Mouse (Mus musculus): ENCODE measurements at regions not wholly inside any gene's neighbourhood (a gene's known extent, or its start where the extent isn't known, plus 50 kb on each side); places are given as distances from the start of the nearest gene placed in this dataset.

DNA sequence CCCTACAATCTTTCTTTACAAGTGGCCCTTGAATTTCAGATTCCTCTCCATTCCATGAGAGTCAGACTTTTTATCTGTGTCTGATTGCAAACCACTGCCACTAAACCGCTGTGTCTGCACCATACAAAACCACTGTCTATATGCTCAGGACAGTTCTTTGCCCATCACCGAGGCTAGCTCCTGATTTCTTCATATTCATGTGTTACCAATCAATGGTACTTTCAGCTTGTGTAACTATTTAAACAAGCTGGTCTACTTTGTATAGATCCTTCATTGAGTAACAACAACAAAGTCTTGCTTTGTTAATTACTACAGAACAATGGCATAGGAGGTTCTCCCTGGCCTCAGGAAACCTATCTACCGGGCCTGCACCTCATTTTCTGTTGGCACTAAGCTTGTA, 164.0 kb downstream of the Gm11361 start:
- peaks cover 11% of the 10 kb centered on the region for H3K4me1 ChIP-seq (ENCODE audit: control insufficient read depth, insufficient read depth, low read length)
- H3K79me2 ChIP-seq (ENCODE audit: control insufficient read depth, insufficient read depth, low read length), result no peaks in the 10 kb centered on the region
- 21% methylated on average over 3 of the region's 3 CpGs for WGBS
- TF ChIP-seq POLR2A (IDR thresholded peaks at IDR 0.05; ENCODE audit: extremely low read depth, insufficient read depth, low read length), result no peak
- no peak for TF ChIP-seq CTCF (IDR thresholded peaks at IDR 0.05; ENCODE audit: low read depth, low read length)
- H3K36me3 ChIP-seq (ENCODE audit: control insufficient read depth, insufficient read depth, low read length), result no peaks in the 10 kb centered on the region
- DNase-seq (ENCODE audit: extremely low read depth, low read depth, low spot score), result peak; percentile 44
- no peak overlapping the region for H3K9ac ChIP-seq (ENCODE audit: low read depth, low read length)
- no peaks in the 10 kb centered on the region for H3K27me3 ChIP-seq (ENCODE audit: control insufficient read depth, insufficient read depth, low read length)
- H3K4me3 ChIP-seq (ENCODE audit: insufficient read depth, low read depth, low read length), result no peak overlapping the region
- no peak overlapping the region for H3K27ac ChIP-seq (replicated peaks; ENCODE audit: insufficient read depth, low read depth, low read length)

DNA sequence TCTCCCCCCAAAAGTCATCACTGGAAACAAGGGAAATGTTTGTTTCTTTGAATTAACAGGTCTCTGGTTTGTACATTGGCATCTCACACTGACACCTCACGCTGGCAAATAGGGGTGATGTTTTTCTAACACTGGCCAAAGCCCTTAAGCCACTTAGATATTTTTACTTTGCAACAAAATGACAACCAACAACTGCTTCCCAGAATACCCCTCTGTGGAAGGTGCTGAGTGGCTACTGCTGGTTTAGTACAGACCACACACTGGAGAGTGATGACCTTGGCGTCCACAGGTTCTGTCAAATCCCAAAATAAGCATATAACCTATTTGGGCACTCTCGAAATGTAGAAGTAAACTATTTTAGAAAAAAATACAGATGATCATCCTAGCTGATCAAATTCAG, 163.3 kb downstream of the Gm11361 start:
- TF ChIP-seq POLR2A (IDR thresholded peaks at IDR 0.05; ENCODE audit: extremely low read depth, insufficient read depth, low read length) (no peak), CTCF (IDR thresholded peaks at IDR 0.05; ENCODE audit: low read depth, low read length) (no peak)
- Histone ChIP-seq H3K79me2 (ENCODE audit: control insufficient read depth, insufficient read depth, low read length) (no peaks in the 10 kb centered on the region), H3K36me3 (ENCODE audit: control insufficient read depth, insufficient read depth, low read length) (no peaks in the 10 kb centered on the region), H3K9ac (ENCODE audit: low read depth, low read length) (no peak overlapping the region), H3K4me3 (ENCODE audit: insufficient read depth, low read depth, low read length) (no peak overlapping the region), H3K27ac (replicated peaks; ENCODE audit: insufficient read depth, low read depth, low read length) (no peak overlapping the region), H3K27me3 (ENCODE audit: control insufficient read depth, insufficient read depth, low read length) (no peaks in the 10 kb centered on the region), H3K4me1 (ENCODE audit: control insufficient read depth, insufficient read depth, low read length) (peaks cover 16% of the 10 kb centered on the region)
- WGBS, result 89% methylated on average over 3 of the region's 3 CpGs
- no peak for DNase-seq (ENCODE audit: extremely low read depth, low read depth, low spot score)

DNA sequence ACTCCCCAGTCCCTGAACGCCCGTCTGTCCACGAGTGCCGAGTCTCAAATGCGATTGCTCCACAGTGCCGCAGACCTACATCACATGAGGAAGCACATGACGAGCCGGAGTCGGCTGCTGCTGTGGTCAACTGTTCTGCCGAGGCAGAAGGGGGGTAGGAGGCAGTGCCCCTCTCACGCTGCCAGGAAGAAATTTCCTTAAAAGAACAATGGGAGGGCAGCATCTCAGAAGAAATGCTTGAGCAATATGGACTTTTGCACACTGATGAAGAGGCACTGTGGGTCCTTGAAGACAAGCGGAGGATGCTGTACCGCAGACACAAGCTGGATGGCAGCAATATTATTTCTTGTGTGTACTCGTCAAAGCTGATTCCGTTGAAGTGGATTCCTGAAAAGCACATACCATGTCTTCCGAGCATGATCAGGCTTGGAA, 162.6 kb downstream of the Gm11361 start:
- no peaks in the 10 kb centered on the region for H3K27me3 ChIP-seq (ENCODE audit: control insufficient read depth, insufficient read depth, low read length)
- H3K79me2 ChIP-seq (ENCODE audit: control insufficient read depth, insufficient read depth, low read length), result no peaks in the 10 kb centered on the region
- no peak overlapping the region for H3K4me3 ChIP-seq (ENCODE audit: insufficient read depth, low read depth, low read length)
- WGBS, result 83% methylated on average over 16 of the region's 16 CpGs
- H3K36me3 ChIP-seq (ENCODE audit: control insufficient read depth, insufficient read depth, low read length), result no peaks in the 10 kb centered on the region
- H3K9ac ChIP-seq (ENCODE audit: low read depth, low read length), result no peak overlapping the region
- no peak overlapping the region for H3K27ac ChIP-seq (replicated peaks; ENCODE audit: insufficient read depth, low read depth, low read length)
- H3K4me1 ChIP-seq (ENCODE audit: control insufficient read depth, insufficient read depth, low read length), result peaks cover 16% of the 10 kb centered on the region
- DNase-seq (ENCODE audit: extremely low read depth, low read depth, low spot score), result no peak
- TF ChIP-seq POLR2A (IDR thresholded peaks at IDR 0.05; ENCODE audit: extremely low read depth, insufficient read depth, low read length), result no peak

DNA sequence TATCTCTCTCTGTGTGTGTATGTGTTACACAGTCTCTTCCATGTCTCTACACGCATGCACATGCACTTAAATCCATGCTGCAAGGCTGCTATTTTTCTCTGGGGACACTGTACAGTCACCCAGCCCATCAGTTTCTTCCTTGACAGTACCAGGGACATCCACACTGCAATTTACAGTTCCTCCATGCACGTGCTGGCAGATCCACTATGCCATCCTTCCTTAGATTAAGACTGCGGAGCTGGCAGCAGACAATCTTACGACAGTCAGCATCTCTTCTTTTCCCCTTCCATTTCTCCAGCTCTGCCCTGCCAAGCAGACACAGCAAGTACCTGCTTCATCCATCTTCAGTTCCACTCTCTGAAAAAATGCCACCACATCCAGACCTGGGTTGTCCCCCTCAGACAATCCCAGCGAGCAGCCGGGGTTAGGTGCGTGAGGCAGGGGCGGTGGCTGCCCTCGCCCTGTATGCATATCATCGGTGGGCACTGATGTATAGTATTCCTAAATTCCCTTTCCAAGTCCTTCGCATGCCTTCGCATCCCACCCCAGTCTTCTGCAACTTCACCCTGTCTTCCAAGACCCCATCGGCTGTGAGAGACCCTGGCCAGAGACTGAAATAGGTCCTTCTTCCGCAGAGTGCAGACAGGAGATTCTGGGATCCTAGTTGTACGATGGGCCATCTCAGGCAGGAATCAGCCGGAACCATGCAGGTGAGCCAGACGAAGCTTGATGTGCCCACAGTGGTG, 161.8 kb downstream of the Gm11361 start:
- H3K36me3 ChIP-seq (ENCODE audit: control insufficient read depth, insufficient read depth, low read length), result no peaks in the 10 kb centered on the region
- TF ChIP-seq CTCF (IDR thresholded peaks at IDR 0.05; ENCODE audit: low read depth, low read length), result no peak
- TF ChIP-seq POLR2A (IDR thresholded peaks at IDR 0.05; ENCODE audit: extremely low read depth, insufficient read depth, low read length), result no peak
- no peaks in the 10 kb centered on the region for H3K79me2 ChIP-seq (ENCODE audit: control insufficient read depth, insufficient read depth, low read length)
- DNase-seq (ENCODE audit: extremely low read depth, low read depth, low spot score), result no peak
- H3K4me1 ChIP-seq (ENCODE audit: control insufficient read depth, insufficient read depth, low read length), result peaks cover 10% of the 10 kb centered on the region
- H3K9ac ChIP-seq (ENCODE audit: low read depth, low read length), result no peak overlapping the region
- no peaks in the 10 kb centered on the region for H3K27me3 ChIP-seq (ENCODE audit: control insufficient read depth, insufficient read depth, low read length)
- WGBS, result 91% methylated on average over 17 of the region's 17 CpGs
- H3K4me3 ChIP-seq (ENCODE audit: insufficient read depth, low read depth, low read length), result no peak overlapping the region
- H3K27ac ChIP-seq (replicated peaks; ENCODE audit: insufficient read depth, low read depth, low read length), result no peak overlapping the region

DNA sequence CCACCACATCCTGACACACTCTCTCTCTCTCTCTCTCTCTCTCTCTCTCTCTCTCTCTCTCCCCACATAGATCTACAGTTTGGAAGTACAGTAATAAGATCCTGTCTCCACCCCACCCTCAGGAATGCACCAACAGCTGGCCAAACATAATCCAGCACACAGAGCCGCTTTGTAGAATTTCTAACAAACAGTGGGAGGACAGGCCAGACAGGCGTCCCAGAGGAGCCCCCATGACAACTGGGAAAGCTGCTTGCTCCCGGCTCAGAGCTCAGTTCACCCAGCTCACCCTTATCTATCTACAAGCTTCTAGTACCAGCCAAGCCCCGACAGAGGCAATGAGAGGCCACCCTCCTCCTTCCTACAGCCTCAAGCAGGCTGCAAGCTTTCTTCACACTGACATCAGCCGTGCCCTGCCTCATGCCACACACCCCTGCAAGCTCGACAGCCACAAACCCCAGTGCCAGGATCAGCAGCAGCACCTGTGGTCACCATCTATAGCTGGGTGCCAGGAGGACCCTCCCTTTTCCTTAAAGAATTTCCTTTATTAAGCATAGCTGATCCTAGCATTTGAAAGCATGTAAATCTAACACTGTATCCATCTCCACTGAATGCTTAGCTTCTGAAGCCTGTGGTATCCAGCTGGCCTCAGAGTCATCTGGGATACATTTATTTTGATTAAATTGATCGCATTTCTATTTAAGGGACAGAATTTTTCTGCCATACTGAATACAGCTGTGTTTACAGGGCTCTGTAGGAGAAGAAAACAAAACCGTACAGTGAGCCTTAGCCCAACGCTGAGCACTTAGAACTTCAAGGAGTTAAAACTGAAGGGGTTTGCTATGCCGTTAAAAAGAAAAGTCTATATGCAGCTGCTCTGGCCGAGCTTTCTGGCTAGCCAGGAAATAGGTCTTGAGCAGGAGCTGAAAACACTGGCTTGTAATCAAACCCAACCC, 160.9 kb downstream of the Gm11361 start:
- TF ChIP-seq CTCF (IDR thresholded peaks at IDR 0.05; ENCODE audit: low read depth, low read length), result no peak
- TF ChIP-seq POLR2A (IDR thresholded peaks at IDR 0.05; ENCODE audit: extremely low read depth, insufficient read depth, low read length), result no peak
- Histone ChIP-seq H3K27me3 (ENCODE audit: control insufficient read depth, insufficient read depth, low read length) (no peaks in the 10 kb centered on the region), H3K36me3 (ENCODE audit: control insufficient read depth, insufficient read depth, low read length) (no peaks in the 10 kb centered on the region), H3K4me3 (ENCODE audit: insufficient read depth, low read depth, low read length) (no peak overlapping the region), H3K27ac (replicated peaks; ENCODE audit: insufficient read depth, low read depth, low read length) (no peak overlapping the region), H3K4me1 (ENCODE audit: control insufficient read depth, insufficient read depth, low read length) (peaks cover 10% of the 10 kb centered on the region), H3K79me2 (ENCODE audit: control insufficient read depth, insufficient read depth, low read length) (no peaks in the 10 kb centered on the region), H3K9ac (ENCODE audit: low read depth, low read length) (no peak overlapping the region; the same call in 1 of the 2 replicates)
- peak; percentile 31 for DNase-seq (ENCODE audit: extremely low read depth, low read depth, low spot score)
- WGBS, result 37% methylated on average over 11 of the region's 11 CpGs
